Mouse (Mus musculus): Measurements from ENCODE around the gene Bap1. TPM values are rescaled to one million over a fixed set of nuclear protein-coding genes. Genes with fewer than 3 reads are reported as not detected.

Gene Bap1
- polyA plus RNA-seq, 1 experiment from 2014 or later = 150 TPM

GRCm38 (mm10) chr14:31250222-31251083 is 797 bp upstream of the Bap1 start:
- H3K27me3 ChIP-seq (replicated peaks; ENCODE audit: control insufficient read depth, insufficient read depth, low read length) = no peaks in the 10 kb centered on the region
- H3K4me3 ChIP-seq (replicated peaks; ENCODE audit: low read length) = peak overlapping the region; percentile 91
- peak; percentile 7 for ATAC-seq
- WGBS = 21% methylated on average over 38 of the region's 38 CpGs
- peak overlapping the region; percentile 99 for H3K9ac ChIP-seq (replicated peaks; ENCODE audit: low read depth, low read length)
- H3K9me3 ChIP-seq (ENCODE audit: control insufficient read depth, low read length) = no peaks in the 10 kb centered on the region
- H3K4me2 ChIP-seq (ENCODE audit: low read length) = peak overlapping the region; percentile 56
- peaks cover 15% of the 10 kb centered on the region for H3K36me3 ChIP-seq (ENCODE audit: control insufficient read depth, insufficient read depth)
- peak overlapping the region; percentile 93 for H3K27ac ChIP-seq (ENCODE audit: low read length)
- peaks cover 15% of the 10 kb centered on the region for H3K4me1 ChIP-seq (replicated peaks; ENCODE audit: control insufficient read depth, insufficient read depth, low read length)

- H3K4me1 ChIP-seq (replicated peaks; ENCODE audit: control insufficient read depth, insufficient read depth, low read length) = peaks cover 15% of the 10 kb centered on the region
- no peak; the same call in 1 of the 2 replicates for ATAC-seq
- H3K9me3 ChIP-seq (ENCODE audit: control insufficient read depth, low read length) = no peaks in the 10 kb centered on the region
- peak overlapping the region; percentile 68 for H3K27ac ChIP-seq (ENCODE audit: low read length)
- H3K4me2 ChIP-seq (ENCODE audit: low read length) = peak overlapping the region; percentile 79
- peaks cover 26% of the 10 kb centered on the region for H3K36me3 ChIP-seq (ENCODE audit: control insufficient read depth, insufficient read depth)
- H3K4me3 ChIP-seq (replicated peaks; ENCODE audit: low read length) = peak overlapping the region; percentile 91
- WGBS = 2% methylated on average over 18 of the region's 18 CpGs
- H3K9ac ChIP-seq (replicated peaks; ENCODE audit: low read depth, low read length) = peak overlapping the region; percentile 99
- H3K27me3 ChIP-seq (replicated peaks; ENCODE audit: control insufficient read depth, insufficient read depth, low read length) = no peaks in the 10 kb centered on the region
These were observed 376 bp downstream of the Bap1 start for GRCm38 (mm10) chr14:31251626-31252025.

GRCm38 (mm10) chr14:31252091-31252490 is 841 bp downstream of the Bap1 start:
- WGBS = 90% methylated on average over 5 of the region's 5 CpGs
- Histone ChIP-seq H3K27me3 (replicated peaks; ENCODE audit: control insufficient read depth, insufficient read depth, low read length) (no peaks in the 10 kb centered on the region), H3K36me3 (ENCODE audit: control insufficient read depth, insufficient read depth) (peaks cover 29% of the 10 kb centered on the region), H3K4me2 (ENCODE audit: low read length) (peak overlapping the region; percentile 79), H3K4me3 (replicated peaks; ENCODE audit: low read length) (peak overlapping the region; percentile 91), H3K4me1 (replicated peaks; ENCODE audit: control insufficient read depth, insufficient read depth, low read length) (peaks cover 15% of the 10 kb centered on the region), H3K9me3 (ENCODE audit: control insufficient read depth, low read length) (no peaks in the 10 kb centered on the region), H3K9ac (replicated peaks; ENCODE audit: low read depth, low read length) (peak overlapping the region; percentile 99), H3K27ac (ENCODE audit: low read length) (no peak overlapping the region)
- no peak for ATAC-seq

- H3K4me1 ChIP-seq (replicated peaks; ENCODE audit: control insufficient read depth, insufficient read depth, low read length) = no peaks in the 10 kb centered on the region
- WGBS = 96% methylated on average over 14 of the region's 14 CpGs
- ATAC-seq = no peak
- H3K27me3 ChIP-seq (replicated peaks; ENCODE audit: control insufficient read depth, insufficient read depth, low read length) = no peaks in the 10 kb centered on the region
- H3K27ac ChIP-seq (ENCODE audit: low read length) = no peak overlapping the region
- no peaks in the 10 kb centered on the region for H3K9me3 ChIP-seq (ENCODE audit: control insufficient read depth, low read length)
- H3K4me2 ChIP-seq (ENCODE audit: low read length) = no peak overlapping the region
- H3K36me3 ChIP-seq (ENCODE audit: control insufficient read depth, insufficient read depth) = peaks cover 55% of the 10 kb centered on the region
- no peak overlapping the region for H3K4me3 ChIP-seq (replicated peaks; ENCODE audit: low read length)
- H3K9ac ChIP-seq (replicated peaks; ENCODE audit: low read depth, low read length) = no peak overlapping the region
These were observed 7.3 kb downstream of the Bap1 start for GRCm38 (mm10) chr14:31258476-31259050.

- peaks cover 40% of the 10 kb centered on the region for H3K36me3 ChIP-seq (ENCODE audit: control insufficient read depth, insufficient read depth)
- ATAC-seq = no peak
- H3K27ac ChIP-seq (ENCODE audit: low read length) = no peak overlapping the region
- no peaks in the 10 kb centered on the region for H3K27me3 ChIP-seq (replicated peaks; ENCODE audit: control insufficient read depth, insufficient read depth, low read length)
- WGBS = 95% methylated on average over 4 of the region's 4 CpGs
- no peak overlapping the region for H3K9ac ChIP-seq (replicated peaks; ENCODE audit: low read depth, low read length)
- H3K4me2 ChIP-seq (ENCODE audit: low read length) = no peak overlapping the region
- H3K4me3 ChIP-seq (replicated peaks; ENCODE audit: low read length) = no peak overlapping the region
- no peaks in the 10 kb centered on the region for H3K9me3 ChIP-seq (ENCODE audit: control insufficient read depth, low read length)
- H3K4me1 ChIP-seq (replicated peaks; ENCODE audit: control insufficient read depth, insufficient read depth, low read length) = no peaks in the 10 kb centered on the region
These were observed 9.1 kb downstream of the Bap1 start for GRCm38 (mm10) chr14:31260374-31260773.

GRCm38 (mm10) chr14:31260932-31261331 is 9.7 kb downstream of the Bap1 start:
- Histone ChIP-seq H3K27ac (ENCODE audit: low read length) (no peak overlapping the region), H3K9ac (replicated peaks; ENCODE audit: low read depth, low read length) (no peak overlapping the region), H3K36me3 (ENCODE audit: control insufficient read depth, insufficient read depth) (peaks cover 36% of the 10 kb centered on the region), H3K9me3 (ENCODE audit: control insufficient read depth, low read length) (no peaks in the 10 kb centered on the region), H3K4me1 (replicated peaks; ENCODE audit: control insufficient read depth, insufficient read depth, low read length) (no peaks in the 10 kb centered on the region), H3K4me3 (replicated peaks; ENCODE audit: low read length) (no peak overlapping the region), H3K4me2 (ENCODE audit: low read length) (no peak overlapping the region), H3K27me3 (replicated peaks; ENCODE audit: control insufficient read depth, insufficient read depth, low read length) (no peaks in the 10 kb centered on the region)
- 95% methylated on average over 9 of the region's 9 CpGs for WGBS
- ATAC-seq = no peak

GRCm38 (mm10) chr14:31267649-31268048 is 16.4 kb downstream of the Bap1 start:
- peak overlapping the region; percentile 60; the same call in 1 of the 2 replicates for H3K27ac ChIP-seq (ENCODE audit: low read length)
- WGBS = 91% methylated on average over 11 of the region's 11 CpGs
- no peak for ATAC-seq

GRCm38 (mm10) chr14:31268301-31269001 is 17.2 kb downstream of the Bap1 start:
- Histone ChIP-seq H3K9ac (replicated peaks; ENCODE audit: low read depth, low read length) (no peak overlapping the region), H3K9me3 (ENCODE audit: control insufficient read depth, low read length) (no peaks in the 10 kb centered on the region), H3K4me2 (ENCODE audit: low read length) (peak overlapping the region; percentile 1; the same call in 1 of the 2 replicates), H3K27ac (ENCODE audit: low read length) (peak overlapping the region; percentile 60), H3K36me3 (ENCODE audit: control insufficient read depth, insufficient read depth) (no peaks in the 10 kb centered on the region), H3K4me3 (replicated peaks; ENCODE audit: low read length) (no peak overlapping the region), H3K4me1 (replicated peaks; ENCODE audit: control insufficient read depth, insufficient read depth, low read length) (peaks cover 23% of the 10 kb centered on the region), H3K27me3 (replicated peaks; ENCODE audit: control insufficient read depth, insufficient read depth, low read length) (no peaks in the 10 kb centered on the region)
- peak; percentile 84 for ATAC-seq
- WGBS = 32% methylated on average over 9 of the region's 9 CpGs

More at GRCm38 (mm10) chr14:31267649-31268048, 16.4 kb downstream of the Bap1 start:
- Histone ChIP-seq H3K4me3 (replicated peaks; ENCODE audit: low read length) (no peak overlapping the region), H3K9me3 (ENCODE audit: control insufficient read depth, low read length) (no peaks in the 10 kb centered on the region), H3K36me3 (ENCODE audit: control insufficient read depth, insufficient read depth) (no peaks in the 10 kb centered on the region), H3K4me1 (replicated peaks; ENCODE audit: control insufficient read depth, insufficient read depth, low read length) (peaks cover 23% of the 10 kb centered on the region), H3K27me3 (replicated peaks; ENCODE audit: control insufficient read depth, insufficient read depth, low read length) (no peaks in the 10 kb centered on the region), H3K9ac (replicated peaks; ENCODE audit: low read depth, low read length) (no peak overlapping the region), H3K4me2 (ENCODE audit: low read length) (no peak overlapping the region)
